Mouse (Mus musculus) midbrain, embryonic 14.5 days (tissue): ENCODE measurements around the gene Slc13a2. TPM values are rescaled to one million over a fixed set of nuclear protein-coding genes. Genes with fewer than 3 reads are reported as not detected.
A peak's percentile ranks its signal among the peaks of the same experiment; 100 is the strongest.

Experiments used
- ATAC-seq: fragments of 200-750 bp; cut with Nextera tagmentation; 2 replicates; pipeline ENCODE4 v1.8.0; 2017; ENCODE audit warnings: moderate number of reproducible peaks, moderate library complexity; ENCODE audit not compliant: low FRiP score, low TSS enrichment
- DNase-seq: peaks from one replicate; pipeline ENCODE4 v3.0.0-alpha.2; 2015
- H3K27ac ChIP-seq: fragments of 300-500 bp; sonication (generic); replicated peaks from 2 replicates; pipeline ENCODE4 v1.5.1; 2014; ENCODE audit warnings: mild to moderate bottlenecking, low read depth, low read length, moderate library complexity
- H3K27me3 ChIP-seq: fragments of 300-500 bp; sonication (generic); 2 replicates; pipeline ENCODE4 v1.6.1; 2014; ENCODE audit warnings: low read length, control low read depth, mixed read lengths; ENCODE audit not compliant: control insufficient read depth, insufficient read depth
- H3K36me3 ChIP-seq: fragments of 300-500 bp; sonication (generic); 2 replicates; pipeline ENCODE4 v1.6.1; 2014; ENCODE audit warnings: low read length, control low read depth; ENCODE audit not compliant: control insufficient read depth, insufficient read depth
- H3K4me1 ChIP-seq: fragments of 300-500 bp; sonication (generic); 2 replicates; pipeline ENCODE4 v1.6.1; 2014; ENCODE audit warnings: mild to moderate bottlenecking, antibody characterized with exemption, low read length, control low read depth; ENCODE audit not compliant: control insufficient read depth, insufficient read depth
- H3K4me2 ChIP-seq: fragments of 300-500 bp; sonication (generic); 2 replicates; pipeline ENCODE4 v1.6.1; 2014; ENCODE audit warnings: mild to moderate bottlenecking, low read length, moderate library complexity
- H3K4me3 ChIP-seq: fragments of 300-500 bp; sonication (generic); replicated peaks from 2 replicates; pipeline ENCODE4 v1.5.1; 2014; ENCODE audit warnings: low read depth, low read length
- H3K9ac ChIP-seq: fragments of 300-500 bp; sonication (generic); replicated peaks from 2 replicates; pipeline ENCODE4 v1.6.1; 2014; ENCODE audit warnings: mild to moderate bottlenecking, low read length, moderate library complexity
- H3K9me3 ChIP-seq: fragments of 300-500 bp; sonication (generic); 2 replicates; pipeline ENCODE4 v1.6.1; 2016; ENCODE audit warnings: low read length, control low read depth, mixed read lengths; ENCODE audit not compliant: control insufficient read depth
- WGBS: fragments of 180-500 bp; shearing (Covaris S2); extraction: QIAGEN DNeasy Blood & Tissue Kit; methylation state at CpG from one replicate; pipeline ENCODE4 v1.1.7; 2014; 5-methylcytosine and 5-hydroxymethylcytosine counted together
- polyA plus RNA-seq: library from polyadenylated mRNA; unstranded; fragments of >200 nt; fragmentation: Nextera tagmentation; extraction: Ambion mirVana; gene quantifications from 2 replicates; pipeline ENCODE4 v1.2.1, GENCODE M21; 2014

Slc13a2 gene
- polyA plus RNA-seq, 1 experiment from 2014 or later = not detected

- Histone ChIP-seq H3K4me2 (peak overlapping the region; percentile 48), H3K9me3 (no peaks in the 10 kb centered on the region), H3K27me3 (no peaks in the 10 kb centered on the region), H3K9ac (0 out of 2 replicates have a peak overlapping the region, but pooled peaks have one; percentile 9), H3K4me1 (no peaks in the 10 kb centered on the region), H3K27ac (no peak overlapping the region), H3K36me3 (no peaks in the 10 kb centered on the region), H3K4me3 (no peak overlapping the region; the same call in 1 of the 2 replicates)
- 13% methylated on average over 13 of the region's 13 CpGs for WGBS
- ATAC-seq (0 out of 2 replicates have a peak, but pooled peaks have one; percentile 63), DNase-seq (peak; percentile 88)
Measured at GRCm38 (mm10) chr11:78360125-78360788, 61.8 kb downstream of the Slc13a2 start.

- H3K36me3 ChIP-seq = no peaks in the 10 kb centered on the region
- H3K27ac ChIP-seq = no peak overlapping the region
- DNase-seq (peak; percentile 43), ATAC-seq (no peak)
- H3K27me3 ChIP-seq = no peaks in the 10 kb centered on the region
- H3K4me1 ChIP-seq = no peaks in the 10 kb centered on the region
- H3K4me2 ChIP-seq = no peak overlapping the region
- WGBS = 15% methylated on average over 22 of the region's 22 CpGs
- no peak overlapping the region for H3K9ac ChIP-seq
- H3K9me3 ChIP-seq = no peaks in the 10 kb centered on the region
- H3K4me3 ChIP-seq = no peak overlapping the region
Measured at GRCm38 (mm10) chr11:78358330-78359007, 63.5 kb downstream of the Slc13a2 start.

- no peaks in the 10 kb centered on the region for H3K9me3 ChIP-seq
- 35% methylated on average over 4 of the region's 4 CpGs for WGBS
- no peak overlapping the region for H3K9ac ChIP-seq
- H3K4me3 ChIP-seq = no peak overlapping the region
- no peaks in the 10 kb centered on the region for H3K4me1 ChIP-seq
- no peaks in the 10 kb centered on the region for H3K27me3 ChIP-seq
- no peak overlapping the region for H3K27ac ChIP-seq
- no peak overlapping the region for H3K4me2 ChIP-seq
- peak; percentile 84 for DNase-seq
- ATAC-seq = no peak
- no peaks in the 10 kb centered on the region for H3K36me3 ChIP-seq
Measured at GRCm38 (mm10) chr11:78355471-78356238, 66.4 kb downstream of the Slc13a2 start.

DNA sequence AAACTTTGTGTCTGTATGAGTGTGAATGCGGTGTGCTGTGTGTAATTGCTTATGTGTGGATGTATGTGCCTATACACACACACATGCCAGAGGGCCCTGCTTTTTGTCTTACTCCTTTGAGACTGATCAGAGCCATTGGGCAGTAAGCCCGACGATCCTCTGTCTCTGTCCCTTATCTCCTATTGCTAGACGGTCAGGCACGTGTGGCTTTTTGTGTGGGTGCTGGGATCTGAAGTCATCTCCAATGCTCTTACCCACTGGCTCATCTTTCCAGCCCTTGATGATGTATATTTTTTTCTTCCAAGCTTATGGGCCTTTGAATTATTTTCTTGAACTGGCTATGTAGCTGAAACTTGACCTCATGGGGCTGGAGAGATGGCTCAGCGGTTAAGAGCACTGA is 67.1 kb downstream of the Slc13a2 start:
- WGBS = 88% methylated on average over 6 of the region's 6 CpGs
- no peak for DNase-seq
- Histone ChIP-seq H3K9me3 (no peaks in the 10 kb centered on the region), H3K4me2 (no peak overlapping the region), H3K9ac (no peak overlapping the region), H3K36me3 (no peaks in the 10 kb centered on the region), H3K27ac (no peak overlapping the region), H3K4me1 (no peaks in the 10 kb centered on the region), H3K27me3 (no peaks in the 10 kb centered on the region), H3K4me3 (no peak overlapping the region)
- ATAC-seq = no peak

GRCm38 (mm10) chr11:78353081-78353480 is 68.9 kb downstream of the Slc13a2 start:
- H3K9ac ChIP-seq = no peak overlapping the region
- no peak overlapping the region for H3K4me3 ChIP-seq
- H3K4me1 ChIP-seq = no peaks in the 10 kb centered on the region
- no peak overlapping the region for H3K4me2 ChIP-seq
- no peaks in the 10 kb centered on the region for H3K27me3 ChIP-seq
- no peak for ATAC-seq
- peaks cover 12% of the 10 kb centered on the region for H3K36me3 ChIP-seq
- no peaks in the 10 kb centered on the region for H3K9me3 ChIP-seq
- no peak overlapping the region for H3K27ac ChIP-seq
- 93% methylated on average over 1 of the region's 1 CpGs for WGBS
- DNase-seq = no peak

GRCm38 (mm10) chr11:78349441-78350358 is 72.3 kb downstream of the Slc13a2 start:
- DNase-seq (no peak), ATAC-seq (no peak)
- Histone ChIP-seq H3K4me3 (no peak overlapping the region), H3K9ac (no peak overlapping the region), H3K4me2 (no peak overlapping the region), H3K27ac (no peak overlapping the region), H3K9me3 (no peaks in the 10 kb centered on the region), H3K36me3 (peaks cover 17% of the 10 kb centered on the region), H3K27me3 (no peaks in the 10 kb centered on the region), H3K4me1 (peaks cover 19% of the 10 kb centered on the region)
- WGBS = 85% methylated on average over 4 of the region's 4 CpGs

- WGBS = 69% methylated on average over 7 of the region's 7 CpGs
Measured at GRCm38 (mm10) chr11:78348474-78348873, 73.5 kb downstream of the Slc13a2 start.

DNA sequence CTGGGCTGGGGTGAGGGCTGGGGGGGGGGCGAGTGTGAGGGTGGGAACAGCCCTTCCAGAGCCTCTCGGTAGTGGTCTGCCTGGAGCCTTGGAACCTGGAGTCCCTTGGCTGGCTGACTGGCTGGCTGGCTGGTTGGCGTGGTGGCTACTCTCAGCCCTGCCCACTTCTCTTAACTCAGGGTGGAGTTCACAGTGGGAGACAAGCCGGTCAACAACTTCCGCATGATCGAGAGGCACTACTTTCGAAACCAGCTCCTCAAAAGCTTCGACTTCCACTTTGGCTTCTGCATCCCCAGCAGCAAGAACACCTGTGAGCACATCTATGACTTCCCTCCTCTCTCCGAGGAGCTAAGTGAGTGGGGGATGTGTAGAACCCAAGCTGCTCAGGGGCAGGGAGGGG is 74.1 kb downstream of the Slc13a2 start:
- H3K27ac ChIP-seq = no peak overlapping the region
- H3K9ac ChIP-seq = no peak overlapping the region
- H3K9me3 ChIP-seq = no peaks in the 10 kb centered on the region
- peaks cover 17% of the 10 kb centered on the region for H3K36me3 ChIP-seq
- 83% methylated on average over 9 of the region's 9 CpGs for WGBS
- H3K4me3 ChIP-seq = no peak overlapping the region
- ATAC-seq (no peak), DNase-seq (no peak)
- H3K4me1 ChIP-seq = peaks cover 26% of the 10 kb centered on the region
- no peaks in the 10 kb centered on the region for H3K27me3 ChIP-seq
- H3K4me2 ChIP-seq = no peak overlapping the region

More at GRCm38 (mm10) chr11:78348474-78348873, 73.5 kb downstream of the Slc13a2 start:
- Histone ChIP-seq H3K27ac (no peak overlapping the region), H3K4me2 (no peak overlapping the region), H3K9me3 (no peaks in the 10 kb centered on the region), H3K9ac (0 out of 2 replicates have a peak overlapping the region, but pooled peaks have one; percentile 1), H3K4me1 (peaks cover 26% of the 10 kb centered on the region), H3K36me3 (peaks cover 17% of the 10 kb centered on the region), H3K27me3 (no peaks in the 10 kb centered on the region), H3K4me3 (no peak overlapping the region)
- ATAC-seq = no peak
- no peak for DNase-seq
